In the genomic region with DNA sequence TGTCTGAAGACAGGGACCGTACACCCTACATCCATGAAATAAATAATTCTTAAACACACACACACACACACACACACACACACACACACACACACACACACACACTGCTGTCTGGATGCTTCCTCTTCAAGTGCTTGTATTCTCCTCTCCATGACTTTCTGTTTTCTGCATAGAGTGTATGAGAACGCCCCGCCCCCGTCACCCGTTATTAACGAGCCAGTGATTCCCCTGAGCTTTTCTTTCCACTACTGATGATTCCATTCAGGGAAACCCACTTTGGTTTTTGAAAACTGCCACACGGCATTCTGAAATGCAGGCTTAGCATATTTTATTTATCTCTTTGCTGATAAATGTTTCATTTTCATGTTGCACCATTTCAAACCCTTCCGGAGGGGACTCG, we compare ENCODE assay signal across 21 mouse cellular contexts.
DNase-seq lines count a peak whose midpoint lies in the region; ATAC-seq and TF ChIP-seq lines count a peak whose summit lies in the region.
"Had no signal": no experiment of that assay in that cellular context is flagged by ENCODE, and none has a peak within 500 bp of the region (broad histone marks: within the 10 kb centered on the region; RNA-seq: fewer than 3 reads in every experiment).

No protein-coding gene starts in this region.

- ATAC-seq in forebrain, postnatal 0 days = peak; percentile 58
- ATAC-seq in lung, embryonic 14.5 days (ENCODE audit: insufficient read depth) = no peak
- ATAC-seq in common myeloid progenitor, adult 5-6 weeks (replicated peaks; ENCODE audit: low read depth, poor library complexity, severe bottlenecking) = 0 out of 2 replicates have a peak, but pooled peaks have one; percentile 36
- ATAC-seq: inflammation-experienced regulatory T-cells, adult 6 months had no signal

- no peak for DNase-seq in forebrain, postnatal 0 days
- DNase-seq in forebrain, embryonic 10.5 days (ENCODE audit: extremely low spot score, low spot score) = no peak
- peak; percentile 11 for DNase-seq in lung, embryonic 14.5 days
- DNase-seq in lung, adult 2 months = no peak
- DNase-seq in retina, postnatal 1 day = peak; percentile 74
- no peak for DNase-seq in gastrocnemius, adult 2 months
- DNase-seq: cerebellum, adult 8-10 months; gastrocnemius, postnatal 25 days; heart, postnatal 10 days; kidney, adult 8-10 months; liver, embryonic 13.5 days; right cerebral cortex, postnatal 14 days; spleen, adult 18-20 months; thymus, postnatal 36 days had no signal

- H3K4me3 ChIP-seq in forebrain, postnatal 0 days (ENCODE audit: low read depth, low read length) = no peak overlapping the region
- H3K4me3 ChIP-seq in forebrain, embryonic 10.5 days = no peak overlapping the region
- H3K4me3 ChIP-seq in lung, embryonic 14.5 days (ENCODE audit: low read depth, low read length) = no peak overlapping the region
- H3K4me3 ChIP-seq in lung, adult 2 months (replicated peaks; ENCODE audit: extremely low read depth, low read depth, low read length) = no peak overlapping the region
- no peak overlapping the region for H3K4me3 ChIP-seq in gastrocnemius, adult 2 months
- H3K4me3 ChIP-seq: erythroblast, embryonic 14.5 days; heart, embryonic 10.5 days; limb, embryonic 13.5 days; liver, embryonic 13.5 days; midbrain, embryonic 12.5 days had no signal

- no peak overlapping the region for H3K4me2 ChIP-seq in forebrain, postnatal 0 days (ENCODE audit: low read depth)
- no peak overlapping the region for H3K4me2 ChIP-seq in lung, embryonic 14.5 days
- H3K4me2 ChIP-seq: limb, embryonic 13.5 days; liver, embryonic 13.5 days; midbrain, embryonic 12.5 days had no signal

- no peak overlapping the region for H3K9ac ChIP-seq in forebrain, postnatal 0 days
- no peak overlapping the region for H3K9ac ChIP-seq in lung, embryonic 14.5 days
- H3K9ac ChIP-seq: limb, embryonic 13.5 days; liver, embryonic 13.5 days; midbrain, embryonic 12.5 days had no signal

- H3K9me3 ChIP-seq in forebrain, postnatal 0 days (ENCODE audit: low read length) = no peaks in the 10 kb centered on the region
- H3K9me3 ChIP-seq in forebrain, embryonic 10.5 days = no peaks in the 10 kb centered on the region
- no peaks in the 10 kb centered on the region for H3K9me3 ChIP-seq in lung, embryonic 14.5 days (ENCODE audit: low read depth, low read length)
- H3K9me3 ChIP-seq: heart, embryonic 10.5 days; limb, embryonic 13.5 days; liver, embryonic 13.5 days; midbrain, embryonic 12.5 days had no signal

- H3K4me1 ChIP-seq in forebrain, postnatal 0 days (ENCODE audit: insufficient read depth) = 0 out of 2 replicates have a peak, but pooled peaks cover 3% of the 10 kb centered on the region
- H3K4me1 ChIP-seq in forebrain, embryonic 10.5 days = peaks cover 36% of the 10 kb centered on the region
- peaks cover 14% of the 10 kb centered on the region; the same call in 1 of the 2 replicates for H3K4me1 ChIP-seq in lung, embryonic 14.5 days (ENCODE audit: insufficient read depth)
- H3K4me1 ChIP-seq in lung, adult 2 months (ENCODE audit: control insufficient read depth, insufficient read depth, low read length) = peaks cover 8% of the 10 kb centered on the region
- H3K4me1 ChIP-seq: liver, embryonic 13.5 days had no signal

- TF ChIP-seq CTCF in forebrain, postnatal 0 days (IDR thresholded peaks at IDR 0.05; ENCODE audit: low read depth) = no peak
- TF ChIP-seq CTCF in lung, embryonic 14.5 days (IDR thresholded peaks at IDR 0.05; ENCODE audit: low read depth) = no peak
- TF ChIP-seq CTCF in lung, adult 2 months (IDR thresholded peaks at IDR 0.05; ENCODE audit: insufficient read depth, low read length) = no peak
- no peak for TF ChIP-seq CTCF in gastrocnemius, adult 2 months (IDR thresholded peaks at IDR 0.05)

- 41% methylated on average over 9 of the region's 9 CpGs for WGBS in forebrain, postnatal 0 days
- 87% methylated on average over 9 of the region's 9 CpGs for WGBS in forebrain, embryonic 10.5 days
- 63% methylated on average over 9 of the region's 9 CpGs for WGBS in lung, embryonic 14.5 days
- WGBS in lung, adult 2 months = 69% methylated on average over 9 of the region's 9 CpGs

- intact Hi-C loops in gastrocnemius, adult 2 months (cut with DNase I) = no loop called here

- H3K27me3 ChIP-seq in forebrain, postnatal 0 days (ENCODE audit: insufficient read depth, low read length) = no peaks in the 10 kb centered on the region
- no peaks in the 10 kb centered on the region for H3K27me3 ChIP-seq in forebrain, embryonic 10.5 days (ENCODE audit: poor library complexity, severe bottlenecking)
- H3K27me3 ChIP-seq in lung, embryonic 14.5 days (ENCODE audit: insufficient read depth, low read length) = no peaks in the 10 kb centered on the region
- H3K27me3 ChIP-seq: liver, embryonic 13.5 days; midbrain, embryonic 12.5 days had no signal

- 0 out of 2 replicates have a peak overlapping the region, but pooled peaks have one; percentile 9 for H3K27ac ChIP-seq in forebrain, postnatal 0 days (ENCODE audit: low read depth, low read length)
- H3K27ac ChIP-seq in forebrain, embryonic 10.5 days = no peak overlapping the region
- no peak overlapping the region for H3K27ac ChIP-seq in lung, embryonic 14.5 days (ENCODE audit: low read depth)
- no peak overlapping the region for H3K27ac ChIP-seq in gastrocnemius, adult 2 months
- H3K27ac ChIP-seq: heart, embryonic 10.5 days; limb, embryonic 13.5 days; liver, embryonic 13.5 days; macrophage; midbrain, embryonic 12.5 days had no signal

- TF ChIP-seq POLR2A in lung, adult 2 months (IDR thresholded peaks at IDR 0.05; ENCODE audit: borderline replicate concordance, extremely low read depth, low read depth, low read length) = no peak

- no peaks in the 10 kb centered on the region for H3K36me3 ChIP-seq in forebrain, postnatal 0 days (ENCODE audit: insufficient read depth)
- no peaks in the 10 kb centered on the region for H3K36me3 ChIP-seq in forebrain, embryonic 10.5 days (replicated peaks)
- no peaks in the 10 kb centered on the region for H3K36me3 ChIP-seq in lung, embryonic 14.5 days (ENCODE audit: insufficient read depth)
- H3K36me3 ChIP-seq: liver, embryonic 13.5 days; midbrain, embryonic 12.5 days had no signal

Comparison
In these comparisons a context has a peak if more than half of its experiments do, and no peak if none do; other contexts are left out.
1. DNase-seq: peak in lung, embryonic 14.5 days (single experiment) and retina, postnatal 1 day (single experiment); none in forebrain, postnatal 0 days (single experiment), forebrain, embryonic 10.5 days (single experiment), lung, adult 2 months (single experiment) and gastrocnemius, adult 2 months (single experiment).